Mouse (Mus musculus): Measurements from ENCODE around the gene Skp2.

Skp2 gene

GRCm38 (mm10) chr15:9073684-9074083, 81.5 kb downstream of the Skp2 start:
- DNase-seq, result no peak

DNA sequence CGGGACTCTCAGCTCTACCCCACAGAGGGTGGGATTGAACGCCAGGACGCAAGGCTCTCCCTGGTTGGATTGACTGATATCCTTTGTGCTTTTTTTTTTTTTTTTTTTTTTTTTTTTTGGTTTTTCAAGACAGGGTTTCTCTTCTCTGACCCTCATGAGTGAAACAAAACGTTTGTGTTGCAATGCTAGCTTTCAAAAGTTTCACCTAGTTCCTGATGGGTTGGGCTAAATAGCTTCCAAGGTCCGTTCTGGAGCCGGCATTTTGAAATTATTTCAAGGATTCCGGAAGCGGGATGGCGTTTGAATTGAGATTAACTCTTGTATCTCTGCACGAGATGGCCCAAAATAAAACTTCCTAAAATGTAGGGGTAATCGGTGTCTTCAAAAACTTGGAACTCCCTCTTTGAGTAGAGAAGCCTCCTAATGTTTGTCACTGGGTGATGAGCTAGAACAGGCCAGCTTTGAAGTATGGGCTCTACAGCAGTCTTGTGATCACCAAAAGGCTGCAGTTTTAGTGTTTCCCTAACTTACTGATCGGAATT, 82.1 kb downstream of the Skp2 start:
- DNase-seq, result no peak

DNA sequence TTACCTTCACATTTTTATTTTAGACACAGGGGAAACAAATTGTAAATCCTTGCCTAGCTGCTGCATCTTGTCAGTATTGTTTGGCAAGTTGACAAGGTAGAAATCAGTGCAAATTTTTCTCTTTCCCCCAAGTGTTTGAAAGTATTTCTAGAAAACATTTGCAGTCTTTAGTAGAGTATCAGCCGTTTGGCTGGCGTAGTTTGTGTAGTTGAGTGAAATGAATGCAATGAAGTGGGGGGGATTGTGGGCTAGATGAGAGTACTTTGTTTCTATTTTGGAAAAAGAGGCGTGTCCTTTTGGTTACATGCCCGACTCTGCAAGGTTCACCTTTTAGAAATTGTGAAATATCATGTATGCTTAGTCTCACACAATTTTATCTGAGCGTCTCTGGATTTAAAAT, 82.6 kb downstream of the Skp2 start:
- DNase-seq, result no peak

GRCm38 (mm10) chr15:9071556-9072544, 83.4 kb downstream of the Skp2 start:
- DNase-seq, result peak; percentile 67

- DNase-seq, result peak; percentile 99
These were observed 84.2 kb downstream of the Skp2 start, which contains the start of gene Nadk2 for GRCm38 (mm10) chr15:9070912-9071555. Gene Nadk2, plus strand, starts transcription at chr15:9071260.

GRCm38 (mm10) chr15:9070353-9070752, 84.9 kb downstream of the Skp2 start:
- DNase-seq, result no peak

GRCm38 (mm10) chr15:9068881-9069280, 86.3 kb downstream of the Skp2 start:
- DNase-seq, result no peak
